9 mouse cellular contexts compared by ENCODE assay signal in genomic region chr4:110286841-110287240, GRCm38 (mm10).
DNase-seq lines count a peak whose midpoint lies in the region; ATAC-seq lines count a peak whose summit lies in the region.
"Had no signal": no experiment of that assay in that cellular context is flagged by ENCODE, and none has a peak within 500 bp of the region (broad histone marks: within the 10 kb centered on the region; RNA-seq: fewer than 3 reads in every experiment).

No protein-coding gene starts in this region.

- H3K27me3 ChIP-seq in heart, embryonic 14.5 days (ENCODE audit: control insufficient read depth, insufficient read depth, low read length): no peaks in the 10 kb centered on the region
- H3K27me3 ChIP-seq in hindbrain, embryonic 10.5 days (ENCODE audit: insufficient read depth, poor library complexity, severe bottlenecking): no peaks in the 10 kb centered on the region
- H3K27me3 ChIP-seq in midbrain, embryonic 10.5 days (ENCODE audit: low read depth, poor library complexity, severe bottlenecking): peaks cover 65% of the 10 kb centered on the region

- H3K4me2 ChIP-seq in heart, embryonic 14.5 days (ENCODE audit: low read length): peak overlapping the region; percentile 49

- DNase-seq in heart, adult 9 months (ENCODE audit: low spot score in 2 of 2): no peak
- DNase-seq in brain, adult 2 months (ENCODE audit: low read depth, low spot score): peak; percentile 30
- DNase-seq in hindbrain, embryonic 10.5 days (ENCODE audit: low spot score): no peak
- peak; percentile 25 for DNase-seq in midbrain, embryonic 10.5 days (ENCODE audit: low spot score)
- DNase-seq in adrenal gland, adult 18-20 months (ENCODE audit: low spot score in 2 of 2): no peak
- DNase-seq in cerebellum, postnatal 4 days (ENCODE audit: low spot score in 2 of 2): no peak
- DNase-seq: lung, postnatal 10 days had no signal

- peaks cover 0 to 6% of the 10 kb centered on the region in 2 experiments; a peak in 3 of 4 replicates for H3K4me1 ChIP-seq in heart, embryonic 14.5 days (ENCODE audit: control insufficient read depth in 2 of 2, insufficient read depth in 2 of 2, low read length in 2 of 2)
- H3K4me1 ChIP-seq in hindbrain, embryonic 10.5 days (replicated peaks): peaks cover 79% of the 10 kb centered on the region
- H3K4me1 ChIP-seq in midbrain, embryonic 10.5 days: peaks cover 87% of the 10 kb centered on the region

- WGBS in heart, embryonic 14.5 days: 69% methylated on average over 7 of the region's 7 CpGs
- WGBS in hindbrain, embryonic 10.5 days: 34% methylated on average over 7 of the region's 7 CpGs
- 41% methylated on average over 7 of the region's 7 CpGs for WGBS in midbrain, embryonic 10.5 days

- no peak for ATAC-seq in heart, embryonic 14.5 days (ENCODE audit: insufficient number of reproducible peaks, insufficient read depth, low FRiP score, low read depth)
- no peak for ATAC-seq in granulocyte monocyte progenitor cell, adult 5-6 weeks (replicated peaks; ENCODE audit: poor library complexity, severe bottlenecking)

- 0 out of 4 replicates have a peak overlapping the region, but pooled peaks of 1 of the 2 experiments have one; percentile 1 for H3K4me3 ChIP-seq in heart, embryonic 14.5 days (ENCODE audit: control insufficient read depth in 1 of 2, insufficient read depth in 1 of 2, low read depth in 1 of 2, low read length in 2 of 2)
- peak overlapping the region; percentile 59 for H3K4me3 ChIP-seq in hindbrain, embryonic 10.5 days
- H3K4me3 ChIP-seq in midbrain, embryonic 10.5 days: peak overlapping the region; percentile 56

- H3K36me3 ChIP-seq in heart, embryonic 14.5 days (ENCODE audit: control insufficient read depth, insufficient read depth, low read length): no peaks in the 10 kb centered on the region
- H3K36me3 ChIP-seq in hindbrain, embryonic 10.5 days: no peaks in the 10 kb centered on the region
- H3K36me3 ChIP-seq in midbrain, embryonic 10.5 days: no peaks in the 10 kb centered on the region

- no peak overlapping the region for H3K27ac ChIP-seq in heart, embryonic 14.5 days (replicated peaks in 1 of 2; ENCODE audit: control insufficient read depth in 1 of 2, insufficient read depth in 1 of 2, low read depth in 2 of 2, low read length in 2 of 2)
- peak overlapping the region; percentile 92 for H3K27ac ChIP-seq in hindbrain, embryonic 10.5 days
- H3K27ac ChIP-seq in midbrain, embryonic 10.5 days (replicated peaks): peak overlapping the region; percentile 88

- no peak overlapping the region for H3K9ac ChIP-seq in heart, embryonic 14.5 days (ENCODE audit: low read length)

- no peaks in the 10 kb centered on the region for H3K9me3 ChIP-seq in heart, embryonic 14.5 days (ENCODE audit: control insufficient read depth, low read length)
- no peaks in the 10 kb centered on the region for H3K9me3 ChIP-seq in hindbrain, embryonic 10.5 days
- H3K9me3 ChIP-seq in midbrain, embryonic 10.5 days (replicated peaks): no peaks in the 10 kb centered on the region

Comparison
In these comparisons a context has a peak if more than half of its experiments do, and no peak if none do; other contexts are left out.
1. H3K27ac ChIP-seq: peak in hindbrain, embryonic 10.5 days (single experiment) and midbrain, embryonic 10.5 days (single experiment); none in heart, embryonic 14.5 days (0 of 2).
2. DNase-seq: peak in brain, adult 2 months (single experiment) and midbrain, embryonic 10.5 days (single experiment); none in heart, adult 9 months (0 of 2), hindbrain, embryonic 10.5 days (single experiment), adrenal gland, adult 18-20 months (0 of 2) and cerebellum, postnatal 4 days (0 of 2).